Comparison of ENCODE assay signal across 8 mouse cellular contexts in the genomic region with DNA sequence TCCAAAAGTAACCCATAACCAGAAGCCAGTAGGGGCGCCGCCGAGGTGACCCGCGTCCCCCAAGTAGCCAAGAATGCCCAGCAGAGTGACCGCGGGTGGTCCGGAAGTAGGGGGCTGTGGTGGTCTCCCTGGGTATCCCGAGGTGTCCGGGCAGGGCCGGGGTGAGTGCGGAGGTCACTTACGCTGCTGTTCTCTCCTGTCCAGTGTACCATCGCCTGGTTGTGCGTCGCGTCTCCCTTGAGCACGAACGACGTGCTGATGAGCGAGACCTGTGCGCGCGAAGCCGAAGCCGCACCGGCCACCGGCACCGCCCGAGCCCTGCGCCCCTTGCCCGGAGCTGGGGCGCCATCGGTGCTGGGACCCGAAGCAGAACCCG. TPM values are rescaled to one million over a fixed set of nuclear protein-coding genes. Genes with fewer than 3 reads are reported as not detected.
DNase-seq lines count a peak whose midpoint lies in the region; ATAC-seq and TF ChIP-seq lines count a peak whose summit lies in the region.

No protein-coding gene starts in this region.

- H3K4me2 ChIP-seq in kidney, embryonic 15.5 days = peak overlapping the region; percentile 100
- H3K4me2 ChIP-seq in forebrain, postnatal 0 days (ENCODE audit: low read depth) = peak overlapping the region; percentile 100
- peak overlapping the region; percentile 71 for H3K4me2 ChIP-seq in liver, embryonic 16.5 days (ENCODE audit: low read depth, low read length)

- no peak for TF ChIP-seq POLR2A in cortical plate, adult 2 months (IDR thresholded peaks at IDR 0.05; ENCODE audit: extremely low read depth, insufficient read depth, low read length)

- H3K27ac ChIP-seq in kidney, embryonic 15.5 days = 0 out of 2 replicates have a peak overlapping the region, but pooled peaks have one; percentile 41
- 0 out of 2 replicates have a peak overlapping the region, but pooled peaks have one; percentile 55 for H3K27ac ChIP-seq in cortical plate, adult 2 months (ENCODE audit: insufficient read depth, low read length)
- H3K27ac ChIP-seq in forebrain, postnatal 0 days (ENCODE audit: low read depth, low read length) = no peak overlapping the region
- no peak overlapping the region for H3K27ac ChIP-seq in liver, embryonic 16.5 days (ENCODE audit: low read length)

- no peaks in the 10 kb centered on the region for H3K36me3 ChIP-seq in kidney, embryonic 15.5 days
- H3K36me3 ChIP-seq in forebrain, postnatal 0 days (ENCODE audit: insufficient read depth) = no peaks in the 10 kb centered on the region
- H3K36me3 ChIP-seq in liver, embryonic 16.5 days (ENCODE audit: control insufficient read depth, insufficient read depth) = no peaks in the 10 kb centered on the region

- H3K9me3 ChIP-seq in kidney, embryonic 15.5 days (replicated peaks) = no peaks in the 10 kb centered on the region
- H3K9me3 ChIP-seq in forebrain, postnatal 0 days (ENCODE audit: low read length) = no peaks in the 10 kb centered on the region
- H3K9me3 ChIP-seq in liver, embryonic 16.5 days (replicated peaks; ENCODE audit: control insufficient read depth, low read length) = no peaks in the 10 kb centered on the region

- H3K4me3 ChIP-seq in kidney, embryonic 15.5 days (replicated peaks) = peak overlapping the region; percentile 78
- H3K4me3 ChIP-seq in cortical plate, adult 2 months (ENCODE audit: insufficient read depth, low read length) = peak overlapping the region; percentile 69
- H3K4me3 ChIP-seq in forebrain, postnatal 0 days (ENCODE audit: low read depth, low read length) = peak overlapping the region; percentile 75
- H3K4me3 ChIP-seq in liver, embryonic 16.5 days (ENCODE audit: low read depth, low read length) = peak overlapping the region; percentile 57

- TF ChIP-seq CTCF in cortical plate, adult 2 months (IDR thresholded peaks at IDR 0.05; ENCODE audit: extremely low read depth, insufficient read depth, low read length) = no peak
- peak; percentile 22; the same call in 1 of the 2 replicates for TF ChIP-seq CTCF in forebrain, postnatal 0 days (IDR thresholded peaks at IDR 0.05; ENCODE audit: low read depth)

- under 1% methylated on average over 33 of the region's 36 CpGs for WGBS in kidney, embryonic 15.5 days
- 1% methylated on average over 36 of the region's 36 CpGs for WGBS in forebrain, postnatal 0 days
- under 1% methylated on average over 36 of the region's 36 CpGs for WGBS in liver, embryonic 16.5 days (ENCODE audit: insufficient replicate concordance)

- DNase-seq in kidney, adult 11 months = no peak
- no peak for DNase-seq in forebrain, postnatal 0 days
- peak; percentile 58 for DNase-seq in testis, postnatal 10 days (ENCODE audit: low spot score)
- DNase-seq in left cerebral cortex, adult 9 months (ENCODE audit: low spot score in 2 of 2) = no peak
- no peak for DNase-seq in left cerebral cortex, adult 18-20 months (ENCODE audit: low spot score in 2 of 2)

- H3K9ac ChIP-seq in kidney, embryonic 15.5 days = peak overlapping the region; percentile 71
- peak overlapping the region; percentile 87 for H3K9ac ChIP-seq in forebrain, postnatal 0 days
- peak overlapping the region; percentile 36; the same call in 1 of the 2 replicates for H3K9ac ChIP-seq in liver, embryonic 16.5 days (ENCODE audit: low read depth, low read length)

- H3K27me3 ChIP-seq in kidney, embryonic 15.5 days = peaks cover 18% of the 10 kb centered on the region
- H3K27me3 ChIP-seq in forebrain, postnatal 0 days (ENCODE audit: insufficient read depth, low read length) = peaks cover 3% of the 10 kb centered on the region; the same call in 1 of the 2 replicates
- peaks cover 17% of the 10 kb centered on the region for H3K27me3 ChIP-seq in liver, embryonic 16.5 days (ENCODE audit: control insufficient read depth, insufficient read depth, low read depth, low read length)

- H3K4me1 ChIP-seq in kidney, embryonic 15.5 days = peaks cover 40% of the 10 kb centered on the region
- 0 out of 2 replicates have a peak, but pooled peaks cover 2% of the 10 kb centered on the region for H3K4me1 ChIP-seq in cortical plate, adult 2 months (ENCODE audit: control insufficient read depth, insufficient read depth, low read length)
- peaks cover 17% of the 10 kb centered on the region; the same call in 1 of the 2 replicates for H3K4me1 ChIP-seq in forebrain, postnatal 0 days (ENCODE audit: insufficient read depth)
- no peaks in the 10 kb centered on the region for H3K4me1 ChIP-seq in liver, embryonic 16.5 days (ENCODE audit: control insufficient read depth, low read depth, low read length)

- peak; percentile 34; the same call in 1 of the 2 replicates for ATAC-seq in kidney, embryonic 15.5 days (replicated peaks; ENCODE audit: low FRiP score)
- ATAC-seq in forebrain, postnatal 0 days = peak; percentile 19
- ATAC-seq in liver, embryonic 16.5 days (ENCODE audit: low read depth) = no peak

RNA-seq across cellular contexts. Expression of a gene that starts 0.6 kb away (rescaled TPM):
- polyA plus RNA-seq in kidney, embryonic 15.5 days (2015; fragmentation: Nextera tagmentation; extraction: Ambion mirVana) = 11.0 and 12.9 TPM in 2 replicates
- 21.4 and 21.8 TPM in 2 replicates for polyA plus RNA-seq in cortical plate, adult 2 months (2012; rRNA removed)
- total RNA-seq in forebrain, postnatal 0 days (2014; rRNA removed) = 20.0 and 29.8 TPM in 2 replicates
- 5.3 and 10.0 TPM in 2 replicates for polyA plus RNA-seq in forebrain, postnatal 0 days (2015; fragmentation: Nextera tagmentation; extraction: Ambion mirVana)
- polyA plus RNA-seq in liver, embryonic 16.5 days (2015; fragmentation: Nextera tagmentation; extraction: Ambion mirVana) = 0.76 and 0.99 TPM in 2 replicates
- 10 to 100 TPM; 33.8 to 34.3 TPM for total RNA-seq in left cerebral cortex, adult 18-20 months (2021)

Comparison
In these comparisons a context has a peak if more than half of its experiments do, and no peak if none do; other contexts are left out.
1. H3K27ac ChIP-seq: peak in kidney, embryonic 15.5 days (single experiment) and cortical plate, adult 2 months (single experiment); none in forebrain, postnatal 0 days (single experiment) and liver, embryonic 16.5 days (single experiment).
2. H3K9ac ChIP-seq: peak in every context shown above with its lines; median percentile 87 in forebrain, postnatal 0 days; 71 in kidney, embryonic 15.5 days; 36 in liver, embryonic 16.5 days.
3. Peak in every context shown above with its lines, with median percentiles within 50 percentile points of each other: H3K4me2 ChIP-seq and H3K4me3 ChIP-seq.